Mouse (Mus musculus) lung, embryonic 16.5 days (tissue): ENCODE data around the gene Ulk4. TPM values are rescaled to one million over a fixed set of nuclear protein-coding genes. Genes with fewer than 3 reads are reported as not detected.

ENCODE experiments used
- ATAC-seq: fragments of 200-750 bp; cut with Nextera tagmentation; 2 replicates; pipeline ENCODE4 v1.8.0; 2017; ENCODE audit warnings: low read depth, mild to moderate bottlenecking, moderate library complexity
- H3K27ac ChIP-seq: fragments of 300-500 bp; sonication (generic); 2 replicates; pipeline ENCODE4 v1.5.1; 2014; ENCODE audit warnings: mild to moderate bottlenecking, control low read depth, low read length
- H3K27me3 ChIP-seq: fragments of 300-500 bp; sonication (generic); 2 replicates; pipeline ENCODE4 v1.6.1; 2014; ENCODE audit warnings: low read depth, low read length, mixed read lengths; ENCODE audit not compliant: control insufficient read depth, insufficient read depth
- H3K36me3 ChIP-seq: fragments of 300-500 bp; sonication (generic); 2 replicates; pipeline ENCODE4 v1.6.1; 2014; ENCODE audit warnings: low read length; ENCODE audit not compliant: control insufficient read depth, insufficient read depth
- H3K4me1 ChIP-seq: fragments of 300-500 bp; sonication (generic); replicated peaks from 2 replicates; pipeline ENCODE4 v1.6.1; 2014; ENCODE audit warnings: low read length, mixed read lengths; ENCODE audit not compliant: control insufficient read depth, insufficient read depth
- H3K4me2 ChIP-seq: fragments of 300-500 bp; sonication (generic); 2 replicates; pipeline ENCODE4 v1.6.1; 2014; ENCODE audit warnings: low read depth, low read length, control low read depth
- H3K4me3 ChIP-seq: fragments of 300-500 bp; sonication (generic); 2 replicates; pipeline ENCODE4 v1.5.1; 2014; ENCODE audit warnings: mild to moderate bottlenecking, low read length, control low read depth
- H3K9ac ChIP-seq: fragments of 300-500 bp; sonication (generic); 2 replicates; pipeline ENCODE4 v1.6.1; 2014; ENCODE audit warnings: low read length, control low read depth
- H3K9me3 ChIP-seq: fragments of 300-500 bp; sonication (generic); 2 replicates; pipeline ENCODE4 v1.6.1; 2016; ENCODE audit warnings: low read length; ENCODE audit not compliant: control insufficient read depth
- WGBS: fragments of 180-500 bp; shearing (Covaris S2); extraction: QIAGEN DNeasy Blood & Tissue Kit; methylation state at CpG from one replicate; pipeline ENCODE4 v1.1.7; 2014; 5-methylcytosine and 5-hydroxymethylcytosine counted together
- polyA plus RNA-seq: library from polyadenylated mRNA; unstranded; fragments of >200 nt; fragmentation: Nextera tagmentation; extraction: Ambion mirVana; gene quantifications from 2 replicates; pipeline ENCODE4 v1.2.1, GENCODE M21; 2015

Gene Ulk4
- polyA plus RNA-seq, 1 experiment from 2014 or later, result 155 TPM

DNA sequence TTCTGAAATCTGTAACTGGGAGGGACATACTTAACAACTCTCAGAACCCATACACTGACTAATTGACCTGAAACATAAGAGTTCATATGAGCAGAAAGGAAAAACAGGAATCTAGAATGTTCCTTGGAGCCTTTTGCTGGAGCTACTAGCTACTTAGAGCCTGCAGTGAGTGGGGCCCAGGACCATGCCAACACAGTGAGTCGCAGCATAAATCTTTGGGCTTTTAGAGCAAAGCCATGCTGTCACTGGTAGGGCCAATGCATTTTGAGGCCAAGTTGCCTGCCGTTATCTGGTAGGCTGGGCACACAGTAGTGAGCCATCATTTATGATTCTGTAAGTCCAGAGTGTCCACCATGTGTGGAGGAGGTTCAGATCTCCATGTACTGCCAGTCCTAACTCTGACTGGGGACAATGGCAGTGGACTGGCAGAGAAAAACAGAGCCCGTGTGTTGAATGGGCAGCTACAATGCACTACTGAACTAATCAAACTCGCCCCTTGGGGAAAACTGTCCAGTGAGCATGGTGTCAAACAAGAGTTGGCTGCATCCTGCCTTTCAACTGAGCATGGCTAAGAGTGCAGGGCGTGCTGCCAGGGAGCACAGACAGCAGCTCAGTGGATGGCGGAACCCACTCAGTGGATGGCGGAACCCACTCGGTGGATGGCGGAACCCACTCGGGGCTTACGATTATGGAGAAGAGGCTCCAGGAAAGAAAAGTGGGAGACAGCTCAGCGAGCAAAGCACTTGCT is 115.0 kb downstream of the Ulk4 start:
- no peak overlapping the region for H3K4me2 ChIP-seq
- no peaks in the 10 kb centered on the region for H3K36me3 ChIP-seq
- no peak for ATAC-seq
- no peak overlapping the region for H3K4me3 ChIP-seq
- H3K9me3 ChIP-seq, result no peaks in the 10 kb centered on the region
- no peaks in the 10 kb centered on the region for H3K27me3 ChIP-seq
- no peak overlapping the region for H3K9ac ChIP-seq
- H3K27ac ChIP-seq, result no peak overlapping the region
- 83% methylated on average over 12 of the region's 12 CpGs for WGBS
- H3K4me1 ChIP-seq, result no peaks in the 10 kb centered on the region

GRCm38 (mm10) chr9:121156253-121156831 is 120.7 kb downstream of the Ulk4 start:
- H3K27ac ChIP-seq, result no peak overlapping the region
- 32% methylated on average over 9 of the region's 9 CpGs for WGBS
- no peak overlapping the region for H3K4me3 ChIP-seq
- H3K4me2 ChIP-seq, result no peak overlapping the region
- peaks cover 8% of the 10 kb centered on the region for H3K4me1 ChIP-seq
- H3K36me3 ChIP-seq, result no peaks in the 10 kb centered on the region
- no peak overlapping the region for H3K9ac ChIP-seq
- peak; percentile 76 for ATAC-seq
- no peaks in the 10 kb centered on the region for H3K27me3 ChIP-seq
- no peaks in the 10 kb centered on the region for H3K9me3 ChIP-seq

DNA sequence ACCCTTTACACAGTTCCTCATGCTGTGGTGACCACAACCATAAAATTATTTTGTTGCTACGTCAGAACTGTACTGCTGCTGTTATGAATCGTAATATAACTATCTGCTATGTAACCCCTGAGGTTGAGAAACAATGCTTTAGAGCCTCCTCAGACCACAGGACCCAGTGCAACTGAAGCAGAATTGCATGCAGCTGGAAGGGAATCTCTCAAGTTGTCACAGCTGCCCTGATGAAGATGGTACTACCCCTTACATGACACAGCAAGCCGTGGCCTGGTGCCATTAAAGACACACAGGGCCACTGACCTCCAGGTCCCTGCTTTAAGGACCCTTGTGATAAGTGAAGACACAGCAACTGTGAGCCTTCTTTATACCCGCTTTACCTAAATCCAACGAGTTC is 123.7 kb downstream of the Ulk4 start:
- no peak overlapping the region for H3K9ac ChIP-seq
- no peaks in the 10 kb centered on the region for H3K27me3 ChIP-seq
- ATAC-seq, result no peak
- no peak overlapping the region for H3K27ac ChIP-seq
- 78% methylated on average over 5 of the region's 5 CpGs for WGBS
- no peaks in the 10 kb centered on the region for H3K36me3 ChIP-seq
- H3K4me3 ChIP-seq, result no peak overlapping the region
- H3K4me2 ChIP-seq, result no peak overlapping the region
- no peaks in the 10 kb centered on the region for H3K9me3 ChIP-seq
- peaks cover 8% of the 10 kb centered on the region for H3K4me1 ChIP-seq

GRCm38 (mm10) chr9:121148602-121149001 is 128.4 kb downstream of the Ulk4 start:
- WGBS, result 20% methylated on average over 3 of the region's 3 CpGs
- H3K4me2 ChIP-seq, result no peak overlapping the region
- no peak overlapping the region for H3K9ac ChIP-seq
- no peaks in the 10 kb centered on the region for H3K9me3 ChIP-seq
- no peak for ATAC-seq
- H3K27me3 ChIP-seq, result no peaks in the 10 kb centered on the region
- H3K27ac ChIP-seq, result no peak overlapping the region
- no peaks in the 10 kb centered on the region for H3K36me3 ChIP-seq
- H3K4me3 ChIP-seq, result no peak overlapping the region
- no peaks in the 10 kb centered on the region; the same call in 1 of the 2 replicates for H3K4me1 ChIP-seq

- no peak for ATAC-seq
- H3K9ac ChIP-seq, result no peak overlapping the region
- no peak overlapping the region for H3K4me2 ChIP-seq
- H3K27me3 ChIP-seq, result no peaks in the 10 kb centered on the region
- H3K9me3 ChIP-seq, result no peaks in the 10 kb centered on the region
- H3K27ac ChIP-seq, result no peak overlapping the region
- H3K4me3 ChIP-seq, result no peak overlapping the region
- no peaks in the 10 kb centered on the region for H3K4me1 ChIP-seq
- 73% methylated on average over 6 of the region's 6 CpGs for WGBS
- H3K36me3 ChIP-seq, result no peaks in the 10 kb centered on the region
Measured at GRCm38 (mm10) chr9:121143208-121143607, 133.8 kb downstream of the Ulk4 start.

DNA sequence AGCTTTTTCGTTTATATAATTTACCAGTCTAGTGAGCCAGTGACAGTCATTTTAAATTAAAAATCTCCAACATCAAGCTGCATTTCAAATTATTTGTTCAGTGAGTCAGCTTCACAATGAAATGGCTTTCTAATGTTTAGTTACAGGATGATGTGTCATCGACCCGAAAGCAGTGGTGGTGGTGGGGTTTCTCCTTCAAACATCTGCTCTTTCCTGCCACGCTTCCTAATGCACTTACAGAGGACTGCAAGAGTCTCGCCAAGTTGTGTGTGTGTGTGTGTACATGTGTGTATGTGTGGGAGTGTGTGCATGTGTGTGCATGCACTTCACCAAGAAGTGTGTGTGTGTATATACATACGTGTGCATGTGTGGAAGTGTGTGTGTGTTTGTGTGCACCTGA is 144.4 kb downstream of the Ulk4 start:
- Histone ChIP-seq H3K9ac (no peak overlapping the region), H3K9me3 (no peaks in the 10 kb centered on the region), H3K4me2 (no peak overlapping the region), H3K27ac (no peak overlapping the region), H3K27me3 (no peaks in the 10 kb centered on the region), H3K4me3 (no peak overlapping the region), H3K4me1 (no peaks in the 10 kb centered on the region), H3K36me3 (no peaks in the 10 kb centered on the region)
- WGBS, result 39% methylated on average over 6 of the region's 6 CpGs
- ATAC-seq, result no peak

GRCm38 (mm10) chr9:121129533-121129932 is 147.5 kb downstream of the Ulk4 start:
- Histone ChIP-seq H3K4me3 (no peak overlapping the region), H3K9me3 (no peaks in the 10 kb centered on the region), H3K9ac (no peak overlapping the region), H3K27ac (no peak overlapping the region), H3K4me2 (no peak overlapping the region), H3K4me1 (no peaks in the 10 kb centered on the region), H3K27me3 (no peaks in the 10 kb centered on the region), H3K36me3 (no peaks in the 10 kb centered on the region)
- no peak for ATAC-seq
- 65% methylated on average over 2 of the region's 2 CpGs for WGBS

GRCm38 (mm10) chr9:121128934-121129333 is 148.1 kb downstream of the Ulk4 start:
- Histone ChIP-seq H3K4me3 (no peak overlapping the region), H3K9ac (no peak overlapping the region), H3K4me2 (no peak overlapping the region), H3K27ac (no peak overlapping the region), H3K27me3 (no peaks in the 10 kb centered on the region), H3K36me3 (no peaks in the 10 kb centered on the region), H3K9me3 (no peaks in the 10 kb centered on the region), H3K4me1 (no peaks in the 10 kb centered on the region)
- no peak for ATAC-seq
- WGBS, result 79% methylated on average over 8 of the region's 8 CpGs

GRCm38 (mm10) chr9:121127025-121127424 is 150.0 kb downstream of the Ulk4 start:
- H3K9me3 ChIP-seq, result no peaks in the 10 kb centered on the region
- no peak overlapping the region for H3K4me2 ChIP-seq
- H3K9ac ChIP-seq, result no peak overlapping the region
- no peak for ATAC-seq
- no peaks in the 10 kb centered on the region for H3K27me3 ChIP-seq
- H3K27ac ChIP-seq, result no peak overlapping the region
- WGBS, result 69% methylated on average over 2 of the region's 2 CpGs
- H3K4me1 ChIP-seq, result no peaks in the 10 kb centered on the region
- no peaks in the 10 kb centered on the region for H3K36me3 ChIP-seq
- no peak overlapping the region for H3K4me3 ChIP-seq
